Mouse (Mus musculus) spleen, postnatal 0 days (tissue): Measurements from ENCODE around the gene Ssh3. TPM values are rescaled to one million over a fixed set of nuclear protein-coding genes. Genes with fewer than 3 reads are reported as not detected.

Experiments
- polyA plus RNA-seq: library from polyadenylated mRNA; unstranded; fragments of >200 nt; fragmentation: Nextera tagmentation; extraction: Ambion mirVana; gene quantifications from 2 replicates; pipeline ENCODE4 v1.2.1, GENCODE M21; 2015

The Ssh3 gene
- polyA plus RNA-seq, result 4.7 and 6.3 TPM in 2 replicates

DNA sequence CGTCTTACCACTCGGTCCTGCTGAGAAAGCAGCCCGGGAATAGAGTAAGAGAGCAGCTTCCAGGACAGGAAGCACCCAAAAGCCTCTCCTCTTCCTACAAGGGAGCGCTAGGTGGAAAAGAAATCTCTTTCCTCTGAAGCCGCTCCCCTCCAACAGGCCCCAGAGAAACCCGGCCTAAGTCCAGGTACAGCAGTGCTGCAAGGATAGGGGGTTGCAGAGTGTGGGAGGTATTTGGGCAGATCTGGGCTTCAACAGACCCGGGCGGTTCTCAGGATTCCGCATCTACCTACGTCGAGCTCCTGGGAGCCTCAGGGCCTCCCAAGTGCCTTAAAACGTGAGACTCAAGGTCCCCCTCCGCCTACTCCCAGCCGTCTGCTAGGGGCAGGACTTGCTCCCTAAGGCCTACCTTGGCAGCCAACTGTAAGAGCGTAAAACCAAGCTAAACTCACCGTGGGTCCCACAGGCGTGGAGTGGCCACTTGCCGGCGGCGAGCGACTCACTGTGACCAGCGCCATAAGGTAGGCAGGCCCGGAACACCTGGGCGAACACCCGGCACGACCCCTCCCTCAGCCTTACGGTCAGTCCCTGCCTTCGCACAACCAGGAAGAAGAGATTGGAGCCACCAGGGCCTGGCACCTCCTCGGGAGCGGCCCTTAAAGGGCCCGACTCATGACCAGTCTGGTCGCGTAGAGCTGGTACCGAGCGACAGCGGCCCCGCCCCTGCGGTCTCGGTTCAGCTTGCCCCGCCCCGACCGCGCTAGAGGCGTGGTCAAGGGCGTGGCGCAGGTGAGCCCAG lies at the start of gene Ssh3:
TSS of gene Ssh3 (minus strand) at position 615 of the 796 bp plus-strand sequence.

DNA sequence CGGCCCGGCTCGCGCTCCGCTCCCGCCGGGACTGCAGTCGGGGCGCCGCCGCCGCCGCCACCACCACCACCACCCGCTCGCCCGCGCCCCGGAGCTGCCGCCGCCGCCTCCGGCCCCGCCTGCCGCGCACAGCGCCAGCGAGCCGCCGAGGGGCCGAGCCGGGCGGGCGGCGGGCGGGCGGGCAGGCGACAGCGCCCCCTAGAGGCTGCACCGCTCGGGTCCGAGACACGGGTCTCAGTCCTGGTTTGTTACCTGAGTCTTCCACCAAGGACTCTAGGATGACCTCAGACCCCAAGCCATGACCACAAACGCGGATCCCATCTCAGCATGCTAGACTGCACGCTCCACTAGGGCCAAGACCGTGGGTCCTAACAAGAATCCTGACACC lies 37.2 kb upstream of the Ssh3 start, which contains the start of gene Grk2:
TSS of gene Grk2 (minus strand) at position 33 of the 388 bp plus-strand sequence.

GRCm38 (mm10) chr19:4282898-4283553 lies 14.0 kb upstream of the Ssh3 start, which contains the start of gene Ankrd13d:
Gene Ankrd13d, minus strand, starts transcription at chr19:4283137.

GRCm38 (mm10) chr19:4231253-4232185 lies 37.5 kb downstream of the Ssh3 start, which contains the start of gene Pold4:
Gene Pold4, plus strand, starts transcription at chr19:4231899.

GRCm38 (mm10) chr19:4214071-4214770 lies 54.8 kb downstream of the Ssh3 start, which contains the start of the genes Clcf1 and AC109138.7:
Gene Clcf1, plus strand, starts transcription at chr19:4214238.
Gene AC109138.7, plus strand, starts transcription at chr19:4214357.

Other genes starting within 250 kb of the Ssh3 start
- gene Gstp1, start 231.2 kb downstream of the Ssh3 start, polyA plus RNA-seq, result 309 and 335 TPM in 2 replicates
- 7.4 and 12.0 TPM in 2 replicates for gene Gstp2, start 223.2 kb downstream of the Ssh3 start, polyA plus RNA-seq
- 30.1 and 31.1 TPM in 2 replicates for gene Gstp3, start 209.6 kb downstream of the Ssh3 start, polyA plus RNA-seq
- 0.19 TPM in 1 of 2 replicates, not detected in the other for gene Cabp2, start 187.6 kb downstream of the Ssh3 start, polyA plus RNA-seq
- gene Cdk2ap2, start 172.0 kb downstream of the Ssh3 start, polyA plus RNA-seq, result 172 and 193 TPM in 2 replicates
- 16.6 and 22.5 TPM in 2 replicates for gene Pitpnm1, start 169.2 kb downstream of the Ssh3 start, polyA plus RNA-seq
- gene Aip, start 143.3 kb downstream of the Ssh3 start, polyA plus RNA-seq, result 46.8 and 51.7 TPM in 2 replicates
- gene Gpr152, start 129.4 kb downstream of the Ssh3 start, polyA plus RNA-seq, result not detected in 2 replicates
- 0.34 and 0.51 TPM in 2 replicates for gene Cabp4, start 125.1 kb downstream of the Ssh3 start, polyA plus RNA-seq
- 83.9 and 109 TPM in 2 replicates for gene Coro1b, start 120.6 kb downstream of the Ssh3 start, polyA plus RNA-seq
- gene Ptprcap, start 115.6 kb downstream of the Ssh3 start, polyA plus RNA-seq, result 54.1 and 74.8 TPM in 2 replicates
- 30.1 and 37.0 TPM in 2 replicates for gene Rps6kb2, start 105.8 kb downstream of the Ssh3 start, polyA plus RNA-seq
- 2.5 and 3.6 TPM in 2 replicates for gene Carns1, start 93.7 kb downstream of the Ssh3 start, polyA plus RNA-seq
- gene Tbc1d10c, start 77.9 kb downstream of the Ssh3 start, polyA plus RNA-seq, result 26.1 and 34.7 TPM in 2 replicates
- 442 and 443 TPM in 2 replicates for gene Ppp1ca, start 77.1 kb downstream of the Ssh3 start, polyA plus RNA-seq
- gene Rad9a, start 67.5 kb downstream of the Ssh3 start, polyA plus RNA-seq, result 17.5 and 19.7 TPM in 2 replicates
- gene Clcf1, start 54.9 kb downstream of the Ssh3 start, polyA plus RNA-seq, result 3.2 and 4.0 TPM in 2 replicates
- not detected in 2 replicates for gene AC109138.7, start 54.8 kb downstream of the Ssh3 start, polyA plus RNA-seq
- gene Pold4, start 37.3 kb downstream of the Ssh3 start, polyA plus RNA-seq, result 30.2 and 35.5 TPM in 2 replicates
- 1.7 and 2.7 TPM in 2 replicates for gene Ankrd13d, start 14.0 kb upstream of the Ssh3 start, polyA plus RNA-seq
- gene Grk2, start 37.0 kb upstream of the Ssh3 start, polyA plus RNA-seq, result 23.0 and 33.3 TPM in 2 replicates
- gene Kdm2a, start 129.1 kb upstream of the Ssh3 start, polyA plus RNA-seq, result 19.6 and 20.3 TPM in 2 replicates
- gene Rhod, start 170.3 kb upstream of the Ssh3 start, polyA plus RNA-seq, result 9.0 and 13.6 TPM in 2 replicates
- 0.05 TPM in 1 of 2 replicates, not detected in the other for gene Syt12, start 208.3 kb upstream of the Ssh3 start, polyA plus RNA-seq
- not detected in 2 replicates for gene 2010003K11Rik, start 229.4 kb upstream of the Ssh3 start, polyA plus RNA-seq
- 17.9 and 18.0 TPM in 2 replicates for gene Pcx, start 241.3 kb upstream of the Ssh3 start, polyA plus RNA-seq